Mouse (Mus musculus) kidney, adult 2 months (tissue): ENCODE measurements around the gene Dennd5b.

Source experiments
- CTCF ChIP-seq: fragments of 200-500 bp; conservative IDR thresholded peaks from 2 replicates; pipeline ENCODE4 v1.5.1; 2011; ENCODE audit warnings: low read depth, mild to moderate bottlenecking, control low read depth, low read length, moderate library complexity, mixed read lengths; ENCODE audit not compliant: insufficient read depth, insufficient read length
- POLR2A ChIP-seq: fragments of 200-500 bp; IDR thresholded peaks from one replicate; pipeline ENCODE4 v1.6.1; 2011; ENCODE audit warnings: low read depth, low read length, control low read depth

DNA sequence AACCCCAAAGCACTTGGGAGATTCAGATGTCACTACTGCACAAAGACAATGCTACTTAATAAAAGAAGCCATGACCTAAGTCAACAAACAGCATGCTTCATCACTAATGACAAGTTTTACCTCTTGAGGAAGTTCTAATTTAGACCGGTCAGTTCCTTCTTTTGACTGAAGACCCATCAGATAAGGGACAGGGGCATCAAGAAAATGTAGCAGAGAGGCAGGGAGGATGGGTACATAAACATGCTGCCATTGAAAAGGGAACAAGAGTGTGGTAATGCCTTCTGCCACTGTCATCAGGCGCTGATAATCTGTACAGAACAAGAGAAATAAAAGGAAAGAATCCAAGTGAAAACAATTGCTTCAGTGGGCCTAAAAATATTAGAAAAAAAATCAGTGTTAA, 46.7 kb downstream of the Dennd5b start:
- TF ChIP-seq POLR2A: no peak
- no peak for TF ChIP-seq CTCF
